Mouse (Mus musculus) B cell, adult 67 days (primary cell): ENCODE results near the gene Chfr. TPM values are rescaled to one million over a fixed set of nuclear protein-coding genes. Genes with fewer than 3 reads are reported as not detected.

ENCODE experiments used
- total RNA-seq, 2 experiments: library from RNA; stranded (reverse); gene quantifications; 4 replicates each; pipeline ENCODE4 v1.2.4; 2023

Chfr gene
- total RNA-seq = 100 to 1,000 TPM in 1 of 2 experiments, 10 to 100 TPM in 1; 91.1 to 105 TPM

DNA sequence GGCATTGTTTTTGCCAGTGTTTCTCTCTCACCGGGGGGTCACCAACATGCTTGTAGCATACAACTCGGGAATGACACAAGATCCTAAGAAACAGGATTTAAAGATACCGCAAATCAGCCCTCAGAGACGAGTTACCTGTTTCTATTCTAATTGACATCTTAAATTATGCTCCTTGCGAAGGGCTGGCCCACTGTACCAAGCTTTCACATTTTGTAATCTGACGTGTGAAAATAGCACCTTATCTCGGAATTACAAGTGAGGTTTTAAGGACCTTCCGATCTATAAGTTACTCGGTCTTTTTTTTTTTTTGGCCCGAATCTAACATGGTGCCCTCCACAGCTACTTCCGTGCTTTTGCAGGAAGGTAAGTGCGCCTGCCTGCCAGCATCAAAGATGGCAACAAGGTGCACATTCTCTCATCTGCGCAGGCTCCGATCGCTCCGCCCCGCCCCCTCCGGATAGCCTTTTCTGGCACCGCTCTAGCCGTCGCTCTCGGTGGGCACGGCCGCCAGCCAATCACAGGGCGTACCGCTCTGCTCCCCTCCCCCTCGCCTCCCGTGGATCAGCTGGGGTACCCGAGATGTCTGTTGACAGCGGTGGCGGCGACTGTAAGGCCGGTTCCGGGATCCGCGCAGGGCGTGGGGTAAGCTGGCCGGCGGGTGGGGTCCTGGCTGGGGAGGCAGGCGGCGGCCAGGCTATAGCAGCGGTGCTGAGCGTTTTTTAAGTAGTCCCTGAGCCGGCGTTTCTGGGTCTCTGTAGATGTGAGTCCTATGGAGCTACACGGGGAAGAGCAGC is at the start of gene Chfr:
Chfr (plus strand) TSS at position 550 of the 794 bp plus-strand sequence.

DNA sequence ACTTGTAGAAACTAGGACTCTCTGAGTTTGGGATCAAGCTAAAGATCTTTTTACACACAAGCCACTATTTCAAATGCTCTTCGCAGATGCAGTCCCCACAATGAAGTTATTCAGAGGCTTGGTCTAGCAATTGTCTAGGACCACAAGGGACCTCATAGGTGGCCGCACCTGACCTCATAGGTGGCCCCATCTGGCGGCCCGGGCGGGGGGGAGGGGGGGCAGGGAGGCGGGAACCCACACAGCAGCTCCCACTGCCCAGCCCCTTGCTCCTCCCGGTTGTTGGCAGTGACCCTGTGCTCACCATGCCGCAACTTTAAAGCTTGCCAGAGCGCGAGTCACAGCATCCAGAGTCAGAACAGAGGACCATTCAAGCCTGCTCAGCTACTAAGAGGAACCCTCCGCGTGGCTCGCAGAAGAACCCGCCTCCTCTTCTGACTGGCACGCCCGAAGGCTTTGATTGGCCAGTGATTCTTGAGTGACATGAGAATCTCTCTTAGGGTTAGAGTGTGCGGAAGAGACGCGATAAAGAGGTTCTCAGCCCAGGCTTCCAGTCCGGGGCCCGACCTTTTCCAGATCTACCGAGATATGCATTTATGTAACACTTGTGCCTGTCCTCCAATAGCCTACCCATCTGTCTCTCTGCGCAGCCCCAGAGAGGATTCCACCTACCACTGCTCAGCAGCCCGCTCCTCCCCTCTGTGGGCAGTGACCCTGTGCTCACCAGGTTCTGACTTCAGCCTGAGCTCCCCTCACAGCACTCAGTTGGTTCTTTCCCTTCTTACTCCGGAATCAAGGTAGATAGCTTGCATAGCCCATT is 41.4 kb upstream of the Chfr start, which contains the start of gene Gm35315:
Gm35315 (minus strand) TSS at position 391 of the 817 bp plus-strand sequence.

GRCm38 (mm10) chr5:110099656-110100580 is 35.7 kb upstream of the Chfr start, which contains the start of gene Plcxd1:
Gene Plcxd1, plus strand, starts transcription at chr5:110099969.

GRCm38 (mm10) chr5:110107581-110108304 is 27.9 kb upstream of the Chfr start, which contains the start of gene Gtpbp6:
Gene Gtpbp6, minus strand, starts transcription at chr5:110108197.

DNA sequence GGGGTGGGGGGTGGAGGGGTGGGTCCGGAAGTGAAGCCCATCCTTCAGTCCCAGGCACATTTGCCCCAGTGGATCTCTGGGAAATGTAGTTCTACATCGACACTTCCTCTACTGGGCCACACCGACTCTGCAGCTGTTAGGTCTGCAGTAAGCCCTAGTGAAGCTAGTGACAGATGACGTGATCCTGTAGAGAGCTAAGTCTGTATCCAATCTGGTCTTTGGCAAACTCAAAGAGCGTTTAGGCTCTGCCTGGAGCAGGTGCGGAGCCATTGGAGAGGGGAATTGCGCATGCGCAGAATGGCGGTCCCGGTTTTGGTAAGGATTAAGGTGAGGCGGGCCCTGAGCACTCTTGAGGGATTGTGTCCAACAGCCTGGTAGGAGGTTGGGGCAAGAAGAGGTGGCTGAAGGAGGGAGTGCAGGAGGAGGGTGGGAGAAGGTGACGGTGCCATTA is 25.6 kb upstream of the Chfr start, which contains the start of gene Zfp605:
Zfp605 (plus strand) TSS at position 102 of the 451 bp plus-strand sequence.

GRCm38 (mm10) chr5:110176362-110177020 is 40.8 kb downstream of the Chfr start, which contains the start of gene Golga3:
Gene Golga3, plus strand, starts transcription at chr5:110176701.

Other genes starting within 250 kb of the Chfr start
- gene Gm15446, start 212.4 kb upstream of the Chfr start, total RNA-seq = 10 to 100 TPM; 30.1 to 36.1 TPM
- 10 to 100 TPM; 42.9 to 50.0 TPM for gene Zfp932, start 139.3 kb upstream of the Chfr start, total RNA-seq
- gene Gm17655, start 63.3 kb upstream of the Chfr start, total RNA-seq = 10 to 100 TPM; 16.5 to 18.5 TPM
- gene Gm35315, start 41.4 kb upstream of the Chfr start, total RNA-seq = under 1 TPM; 0.50 to 0.90 TPM
- 1 to 10 TPM; 1.3 to 2.2 TPM for gene Plcxd1, start 35.9 kb upstream of the Chfr start, total RNA-seq
- gene Gtpbp6, start 27.6 kb upstream of the Chfr start, total RNA-seq = 100 to 1,000 TPM; 147 to 151 TPM
- gene Zfp605, start 25.8 kb upstream of the Chfr start, total RNA-seq = 10 to 100 TPM in 1 of 2 experiments, 1 to 10 TPM in 1; 9.7 to 10.9 TPM
- gene Golga3, start 40.9 kb downstream of the Chfr start, total RNA-seq = 10 to 100 TPM; 38.2 to 39.1 TPM
- 100 to 1,000 TPM in 1 of 2 experiments, 10 to 100 TPM in 1; 100.0 to 115 TPM for gene Ankle2, start 95.2 kb downstream of the Chfr start, total RNA-seq
- 10 to 100 TPM; 32.4 to 40.3 TPM for gene Pgam5, start 134.1 kb downstream of the Chfr start, total RNA-seq
- 1 to 10 TPM; 2.4 to 4.1 TPM for gene Pxmp2, start 150.3 kb downstream of the Chfr start, total RNA-seq
- 10 to 100 TPM in 1 of 2 experiments, 1 to 10 TPM in 1; 8.2 to 10.7 TPM for gene Pole, start 150.5 kb downstream of the Chfr start, total RNA-seq
- gene P2rx2, start 207.4 kb downstream of the Chfr start, total RNA-seq = not detected
- gene Lrcol1, start 208.9 kb downstream of the Chfr start, total RNA-seq = not detected